Mouse (Mus musculus) limb, embryonic 11.5 days (tissue): ENCODE results near the gene March4. TPM values are rescaled to one million over a fixed set of nuclear protein-coding genes. Genes with fewer than 3 reads are reported as not detected.

ENCODE experiments used
- ATAC-seq: fragments of 200-750 bp; cut with Nextera tagmentation; 2 replicates; pipeline ENCODE4 v1.8.0; 2017; ENCODE audit warnings: low read depth; ENCODE audit not compliant: insufficient number of reproducible peaks, low FRiP score, low TSS enrichment
- DNase-seq: peaks from one replicate; pipeline ENCODE4 v3.0.0-alpha.2; 2015; ENCODE audit warnings: low spot score
- H3K27ac ChIP-seq: fragments of 300-500 bp; sonication (generic); replicated peaks from 2 replicates; pipeline ENCODE4 v1.5.1; 2014; ENCODE audit warnings: low read depth, mild to moderate bottlenecking, low read length
- H3K27me3 ChIP-seq: fragments of 300-500 bp; sonication (generic); 2 replicates; pipeline ENCODE4 v1.6.1; 2014; ENCODE audit warnings: mild to moderate bottlenecking, low read length, mixed read lengths; ENCODE audit not compliant: control insufficient read depth, insufficient read depth
- H3K36me3 ChIP-seq: fragments of 300-500 bp; sonication (generic); 2 replicates; pipeline ENCODE4 v1.6.1; 2014; ENCODE audit warnings: mild to moderate bottlenecking, low read length, moderate library complexity, mixed read lengths; ENCODE audit not compliant: control insufficient read depth, insufficient read depth
- H3K4me1 ChIP-seq: fragments of 300-500 bp; sonication (generic); 2 replicates; pipeline ENCODE4 v1.6.1; 2014; ENCODE audit warnings: low read length, mixed read lengths; ENCODE audit not compliant: control insufficient read depth, insufficient read depth
- H3K4me2 ChIP-seq: fragments of 300-500 bp; sonication (generic); 2 replicates; pipeline ENCODE4 v1.6.1; 2014; ENCODE audit warnings: low read depth, mild to moderate bottlenecking, moderate library complexity; ENCODE audit not compliant: severe bottlenecking
- H3K4me3 ChIP-seq: fragments of 300-500 bp; sonication (generic); 2 replicates; pipeline ENCODE4 v1.5.1; 2014; ENCODE audit warnings: low read depth, low read length
- H3K9ac ChIP-seq: fragments of 300-500 bp; sonication (generic); 2 replicates; pipeline ENCODE4 v1.6.1; 2014; ENCODE audit warnings: mild to moderate bottlenecking, low read length
- H3K9me3 ChIP-seq: fragments of 300-500 bp; sonication (generic); 2 replicates; pipeline ENCODE4 v1.6.1; 2016; ENCODE audit warnings: low read length; ENCODE audit not compliant: control insufficient read depth
- WGBS: fragments of 180-500 bp; shearing (Covaris S2); extraction: QIAGEN DNeasy Blood & Tissue Kit; methylation state at CpG from one replicate; pipeline ENCODE4 v1.1.7; 2014; 5-methylcytosine and 5-hydroxymethylcytosine counted together
- polyA plus RNA-seq: library from polyadenylated mRNA; unstranded; fragments of >200 nt; fragmentation: Nextera tagmentation; extraction: Ambion mirVana; gene quantifications from 2 replicates; pipeline ENCODE4 v1.2.1, GENCODE M21; 2014

March4 gene
- polyA plus RNA-seq, 1 experiment from 2014 or later: not detected

DNA sequence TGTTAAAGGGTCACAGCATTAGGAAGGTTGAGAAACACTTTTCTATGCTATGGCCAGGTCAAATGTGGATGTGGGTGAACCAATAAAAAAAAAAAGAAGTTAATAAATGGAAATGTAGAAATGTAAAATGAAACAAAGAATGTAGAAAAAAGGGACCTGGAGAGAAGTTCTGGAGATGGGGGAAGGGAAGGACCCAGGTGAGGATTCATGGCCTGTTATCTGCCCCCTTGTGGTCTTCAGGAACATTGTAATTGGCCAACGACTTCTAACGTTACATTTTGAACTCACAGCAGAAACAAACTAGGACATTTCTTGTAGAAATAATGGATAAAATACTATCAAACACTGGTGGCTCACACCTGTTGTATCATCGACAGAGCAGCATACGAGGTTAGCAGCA lies 38.4 kb upstream of the March4 start:
- Histone ChIP-seq H3K27ac (no peak overlapping the region), H3K4me1 (0 out of 2 replicates have a peak, but pooled peaks cover 10% of the 10 kb centered on the region), H3K4me3 (no peak overlapping the region), H3K4me2 (no peak overlapping the region), H3K36me3 (no peaks in the 10 kb centered on the region), H3K27me3 (no peaks in the 10 kb centered on the region; the same call in 1 of the 2 replicates), H3K9ac (no peak overlapping the region), H3K9me3 (no peaks in the 10 kb centered on the region)
- DNase-seq (no peak), ATAC-seq (no peak)
- WGBS: 42% methylated on average over 4 of the region's 4 CpGs

DNA sequence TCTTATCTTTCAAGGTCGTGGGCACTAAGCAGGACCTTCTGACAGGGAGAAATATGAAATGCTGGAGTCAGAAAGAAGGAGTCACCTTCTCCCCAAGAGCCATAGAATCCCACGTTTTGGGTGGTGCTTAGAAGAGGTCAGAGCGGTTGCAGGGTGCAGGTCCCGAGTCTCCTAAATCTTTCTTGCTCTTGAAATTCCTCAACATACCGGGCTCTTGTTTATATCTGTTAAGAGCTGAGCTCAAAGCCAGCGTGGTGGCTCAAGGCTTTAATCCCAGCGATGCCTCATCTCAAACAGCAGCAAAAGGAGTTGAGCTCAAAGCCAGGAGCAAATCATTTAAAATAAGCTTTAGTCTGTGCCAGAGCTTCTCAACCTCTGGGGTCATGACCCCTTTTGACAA lies 37.9 kb upstream of the March4 start:
- H3K4me2 ChIP-seq: no peak overlapping the region
- no peak overlapping the region for H3K9ac ChIP-seq
- H3K27ac ChIP-seq: no peak overlapping the region
- H3K4me1 ChIP-seq: 0 out of 2 replicates have a peak, but pooled peaks cover 10% of the 10 kb centered on the region
- H3K36me3 ChIP-seq: no peaks in the 10 kb centered on the region
- no peaks in the 10 kb centered on the region for H3K9me3 ChIP-seq
- no peaks in the 10 kb centered on the region; the same call in 1 of the 2 replicates for H3K27me3 ChIP-seq
- no peak for DNase-seq
- WGBS: 48% methylated on average over 7 of the region's 7 CpGs
- H3K4me3 ChIP-seq: no peak overlapping the region
- ATAC-seq: no peak

DNA sequence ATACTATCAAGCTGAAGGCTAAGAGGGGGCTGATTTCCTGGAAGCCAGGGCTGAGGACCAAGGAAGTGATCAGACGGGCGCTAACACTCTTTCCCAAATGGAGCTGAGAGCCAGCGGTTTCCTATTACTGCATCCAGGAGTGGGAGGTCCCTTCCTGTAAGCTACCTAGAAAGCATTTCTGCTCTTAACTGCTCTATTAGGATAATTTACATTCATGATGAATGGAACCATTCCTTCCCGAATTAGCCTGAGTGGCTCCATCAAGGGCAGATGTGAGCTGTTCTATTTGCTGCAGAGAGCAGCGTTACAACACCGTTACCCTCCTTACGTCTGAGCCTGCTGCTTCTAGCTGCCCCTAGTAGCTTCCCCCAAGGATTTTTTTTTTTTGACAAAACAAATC lies 37.3 kb upstream of the March4 start:
- no peak overlapping the region for H3K4me2 ChIP-seq
- H3K36me3 ChIP-seq: no peaks in the 10 kb centered on the region
- ATAC-seq (no peak), DNase-seq (no peak)
- H3K9me3 ChIP-seq: no peaks in the 10 kb centered on the region
- H3K27ac ChIP-seq: no peak overlapping the region
- no peaks in the 10 kb centered on the region; the same call in 1 of the 2 replicates for H3K27me3 ChIP-seq
- H3K4me1 ChIP-seq: 0 out of 2 replicates have a peak, but pooled peaks cover 10% of the 10 kb centered on the region
- no peak overlapping the region for H3K9ac ChIP-seq
- WGBS: 21% methylated on average over 7 of the region's 7 CpGs
- H3K4me3 ChIP-seq: no peak overlapping the region

DNA sequence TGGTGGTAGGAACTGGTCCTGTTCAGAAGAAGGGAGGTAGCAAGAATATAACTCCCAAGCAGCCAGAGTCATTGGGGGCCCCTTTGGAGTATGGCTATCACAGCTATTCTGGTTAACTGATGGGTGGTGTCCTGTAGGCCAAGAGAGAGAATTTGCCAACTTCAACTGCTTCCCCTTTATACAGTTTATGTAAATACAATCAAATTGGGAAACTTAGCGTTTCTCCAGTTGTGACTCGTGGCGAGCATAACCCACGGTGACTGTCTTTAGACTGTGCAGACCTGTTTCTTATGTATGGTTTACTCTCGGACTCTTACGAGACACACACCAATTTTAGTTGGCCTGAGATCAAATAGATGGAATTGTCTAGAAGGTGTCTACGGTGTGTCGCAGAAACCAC lies 32.0 kb upstream of the March4 start:
- H3K4me3 ChIP-seq: no peak overlapping the region
- 0 out of 2 replicates have a peak, but pooled peaks cover 2% of the 10 kb centered on the region for H3K4me1 ChIP-seq
- no peak for ATAC-seq
- no peaks in the 10 kb centered on the region for H3K36me3 ChIP-seq
- 93% methylated on average over 8 of the region's 8 CpGs for WGBS
- DNase-seq: no peak
- no peak overlapping the region for H3K4me2 ChIP-seq
- no peaks in the 10 kb centered on the region for H3K9me3 ChIP-seq
- no peak overlapping the region for H3K9ac ChIP-seq
- H3K27ac ChIP-seq: no peak overlapping the region
- no peaks in the 10 kb centered on the region for H3K27me3 ChIP-seq

DNA sequence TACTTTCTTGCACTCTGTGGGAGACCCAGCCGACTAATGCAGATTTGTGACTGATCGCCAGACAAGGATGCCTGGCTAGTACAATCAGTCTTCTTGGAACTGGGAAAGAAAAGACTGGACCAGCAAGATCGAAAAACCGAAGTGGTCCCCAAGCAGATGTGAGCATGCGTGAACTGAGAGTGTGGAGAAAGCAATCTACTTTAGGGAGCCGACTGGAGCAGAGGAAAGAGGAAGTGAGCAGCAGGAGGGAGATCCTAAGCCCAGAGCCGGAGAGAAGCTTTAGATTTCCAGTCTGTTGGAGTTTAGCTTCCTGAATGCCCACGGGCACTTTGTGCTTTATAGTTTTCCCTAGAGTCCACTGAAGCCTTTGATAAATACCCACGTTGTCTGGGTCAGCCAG lies 30.3 kb upstream of the March4 start:
- 0 out of 2 replicates have a peak, but pooled peaks cover 2% of the 10 kb centered on the region for H3K4me1 ChIP-seq
- DNase-seq (no peak), ATAC-seq (no peak)
- no peaks in the 10 kb centered on the region for H3K27me3 ChIP-seq
- no peak overlapping the region; the same call in 1 of the 2 replicates for H3K4me2 ChIP-seq
- WGBS: 25% methylated on average over 9 of the region's 9 CpGs
- H3K36me3 ChIP-seq: no peaks in the 10 kb centered on the region
- H3K27ac ChIP-seq: no peak overlapping the region
- no peaks in the 10 kb centered on the region for H3K9me3 ChIP-seq
- no peak overlapping the region for H3K4me3 ChIP-seq
- no peak overlapping the region for H3K9ac ChIP-seq

DNA sequence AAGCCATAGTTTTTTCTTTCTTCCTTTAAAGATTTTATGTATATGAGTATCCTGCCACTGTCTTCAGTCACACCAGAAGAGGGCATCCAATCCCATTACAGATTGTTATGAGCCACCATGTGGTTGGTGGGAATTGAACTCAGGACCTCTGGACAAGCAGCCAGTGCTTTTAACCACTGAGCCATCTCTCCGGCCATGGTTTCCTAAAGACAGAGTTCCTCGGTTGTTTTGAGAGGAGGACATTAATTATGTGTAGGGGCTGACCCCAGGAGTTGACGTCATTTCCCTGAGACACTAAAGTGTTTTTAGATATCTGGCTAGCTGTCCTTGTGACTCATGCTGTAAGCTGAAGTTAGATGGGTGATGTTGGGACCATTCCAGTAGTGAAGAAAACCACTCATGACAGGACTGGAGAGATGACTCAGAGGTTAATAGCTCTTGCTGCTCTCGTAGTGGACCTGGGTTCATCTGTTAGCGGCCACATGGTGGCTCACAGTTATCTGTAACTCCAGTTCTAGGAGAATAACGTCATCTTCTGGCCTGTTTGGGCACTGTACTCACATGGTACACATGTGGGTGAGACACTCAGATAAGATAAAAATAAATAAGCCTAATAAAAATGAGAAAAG lies 27.7 kb upstream of the March4 start:
- WGBS: 75% methylated on average over 6 of the region's 6 CpGs
- Histone ChIP-seq H3K36me3 (no peaks in the 10 kb centered on the region), H3K4me2 (no peak overlapping the region), H3K9me3 (no peaks in the 10 kb centered on the region), H3K27ac (no peak overlapping the region), H3K9ac (no peak overlapping the region), H3K4me3 (no peak overlapping the region), H3K4me1 (no peaks in the 10 kb centered on the region), H3K27me3 (no peaks in the 10 kb centered on the region)
- ATAC-seq (no peak), DNase-seq (no peak)

GRCm38 (mm10) chr1:72558625-72559024 lies 21.9 kb upstream of the March4 start:
- no peak for ATAC-seq

GRCm38 (mm10) chr1:72556471-72556870 lies 19.7 kb upstream of the March4 start:
- Histone ChIP-seq H3K4me3 (no peak overlapping the region), H3K4me2 (no peak overlapping the region), H3K27ac (no peak overlapping the region), H3K9me3 (no peaks in the 10 kb centered on the region), H3K4me1 (no peaks in the 10 kb centered on the region), H3K27me3 (no peaks in the 10 kb centered on the region), H3K9ac (no peak overlapping the region), H3K36me3 (no peaks in the 10 kb centered on the region)
- 86% methylated on average over 3 of the region's 3 CpGs for WGBS
- no peak for DNase-seq
- no peak for ATAC-seq

More at GRCm38 (mm10) chr1:72558625-72559024, 21.9 kb upstream of the March4 start:
- H3K4me3 ChIP-seq: no peak overlapping the region
- no peaks in the 10 kb centered on the region for H3K27me3 ChIP-seq
- no peaks in the 10 kb centered on the region for H3K36me3 ChIP-seq
- H3K27ac ChIP-seq: no peak overlapping the region
- DNase-seq: no peak
- 75% methylated on average over 2 of the region's 2 CpGs for WGBS
- no peaks in the 10 kb centered on the region for H3K9me3 ChIP-seq
- H3K9ac ChIP-seq: no peak overlapping the region
- no peak overlapping the region for H3K4me2 ChIP-seq
- H3K4me1 ChIP-seq: no peaks in the 10 kb centered on the region

- Histone ChIP-seq H3K4me2 (no peak overlapping the region), H3K4me1 (no peaks in the 10 kb centered on the region), H3K27ac (no peak overlapping the region), H3K9ac (no peak overlapping the region), H3K36me3 (no peaks in the 10 kb centered on the region), H3K9me3 (no peaks in the 10 kb centered on the region), H3K4me3 (no peak overlapping the region), H3K27me3 (no peaks in the 10 kb centered on the region)
- ATAC-seq (no peak), DNase-seq (no peak)
- 88% methylated on average over 2 of the region's 2 CpGs for WGBS
Measured at GRCm38 (mm10) chr1:72550317-72550716, 13.6 kb upstream of the March4 start.
